Mouse (Mus musculus) lung, adult 2 months (tissue): ENCODE measurements around the gene Tgoln1.

Experiments used
- CTCF ChIP-seq: fragments of 200-500 bp; IDR thresholded peaks from 2 replicates; pipeline ENCODE4 v1.5.1; 2011; ENCODE audit warnings: mild to moderate bottlenecking, low read length, control low read depth; ENCODE audit not compliant: insufficient read depth
- POLR2A ChIP-seq: fragments of 200-500 bp; IDR thresholded peaks from 2 replicates; pipeline ENCODE4 v1.6.1; 2011; ENCODE audit warnings: low read depth, mild to moderate bottlenecking, control low read depth, low read length, borderline replicate concordance; ENCODE audit errors: extremely low read depth

- TF ChIP-seq CTCF (no peak), POLR2A (no peak)
These were observed 28.6 kb upstream of the Tgoln1 start for GRCm38 (mm10) chr6:72645364-72645763.
